16 mouse cellular contexts compared by ENCODE assay signal in the genomic region with DNA sequence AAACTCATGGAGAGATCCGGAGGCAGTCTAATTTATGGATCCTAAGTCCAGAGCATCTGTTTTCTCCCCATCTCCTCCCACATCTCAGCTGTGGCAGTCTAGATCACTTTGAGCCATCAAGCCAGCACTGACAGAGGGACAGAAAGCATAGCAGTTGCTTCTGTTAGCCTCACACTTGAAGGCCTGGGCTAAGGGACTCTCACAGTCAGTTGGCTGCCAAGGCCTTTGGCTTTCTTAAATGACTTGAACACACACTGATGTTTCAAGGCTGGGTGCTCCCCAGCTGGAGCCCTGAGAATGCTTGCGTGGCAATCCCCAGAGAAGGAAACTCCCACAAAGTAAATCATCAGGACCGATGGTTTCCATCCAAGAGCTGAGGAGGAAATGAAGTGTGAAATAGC. TPM values are rescaled to one million over a fixed set of nuclear protein-coding genes. Genes with fewer than 3 reads are reported as not detected.
DNase-seq lines count a peak whose midpoint lies in the region; ATAC-seq and TF ChIP-seq lines count a peak whose summit lies in the region.
"Had no signal": no experiment of that assay in that cellular context is flagged by ENCODE, and none has a peak within 500 bp of the region (broad histone marks: within the 10 kb centered on the region; RNA-seq: fewer than 3 reads in every experiment).

No protein-coding gene starts in this region.

- no peak for TF ChIP-seq CTCF in kidney, postnatal 0 days (IDR thresholded peaks at IDR 0.05; ENCODE audit: low read depth)

- no peak overlapping the region for H3K27ac ChIP-seq in kidney, postnatal 0 days
- no peak overlapping the region for H3K27ac ChIP-seq in forebrain, embryonic 12.5 days
- H3K27ac ChIP-seq: embryonic facial prominence, embryonic 13.5 days; limb, embryonic 15.5 days; lung, embryonic 15.5 days had no signal

- H3K9me3 ChIP-seq in kidney, postnatal 0 days (replicated peaks; ENCODE audit: low read length): no peaks in the 10 kb centered on the region
- no peaks in the 10 kb centered on the region for H3K9me3 ChIP-seq in forebrain, embryonic 12.5 days
- H3K9me3 ChIP-seq: embryonic facial prominence, embryonic 13.5 days; heart, embryonic 12.5 days; limb, embryonic 15.5 days; lung, embryonic 15.5 days had no signal

- peak; percentile 53 for DNase-seq in kidney, postnatal 0 days (ENCODE audit: low spot score)
- DNase-seq in kidney, postnatal 25 days: no peak
- peak; percentile 75 for DNase-seq in gastrocnemius, adult 18-20 months (ENCODE audit: low spot score)
- DNase-seq in left cerebral cortex, adult 8-10 months (ENCODE audit: low spot score in 2 of 2): peak; percentile 5 to 58
- peak; percentile 20 to 43 for DNase-seq in right cerebral cortex, postnatal 36 days (ENCODE audit: low spot score in 2 of 2)
- DNase-seq in cerebellum, postnatal 4 days (ENCODE audit: low spot score in 2 of 2): no peak
- DNase-seq in cerebellum, postnatal 25 days: no peak
- DNase-seq: adrenal gland, adult 2 months; kidney, adult 2 months had no signal

- H3K27me3 ChIP-seq in kidney, postnatal 0 days (ENCODE audit: insufficient read depth, low read length): no peaks in the 10 kb centered on the region
- 0 out of 2 replicates have a peak, but pooled peaks cover 6% of the 10 kb centered on the region for H3K27me3 ChIP-seq in forebrain, embryonic 12.5 days
- H3K27me3 ChIP-seq: embryonic facial prominence, embryonic 13.5 days; limb, embryonic 15.5 days; lung, embryonic 15.5 days had no signal

- H3K4me1 ChIP-seq in kidney, postnatal 0 days (replicated peaks; ENCODE audit: insufficient read depth, low read length): no peaks in the 10 kb centered on the region
- 0 out of 2 replicates have a peak, but pooled peaks cover 6% of the 10 kb centered on the region for H3K4me1 ChIP-seq in forebrain, embryonic 12.5 days
- H3K4me1 ChIP-seq: lung, embryonic 15.5 days had no signal

- no peak overlapping the region for H3K9ac ChIP-seq in kidney, postnatal 0 days (ENCODE audit: low read depth, low read length)
- no peak overlapping the region for H3K9ac ChIP-seq in forebrain, embryonic 12.5 days
- H3K9ac ChIP-seq: embryonic facial prominence, embryonic 13.5 days; heart, embryonic 12.5 days; limb, embryonic 15.5 days; lung, embryonic 15.5 days had no signal

- H3K4me2 ChIP-seq in kidney, postnatal 0 days (ENCODE audit: low read length): no peak overlapping the region
- H3K4me2 ChIP-seq in forebrain, embryonic 12.5 days: no peak overlapping the region
- H3K4me2 ChIP-seq: embryonic facial prominence, embryonic 13.5 days; heart, embryonic 12.5 days; limb, embryonic 15.5 days; lung, embryonic 15.5 days had no signal

- WGBS in kidney, postnatal 0 days: 22% methylated on average over 3 of the region's 3 CpGs
- WGBS in forebrain, embryonic 12.5 days: 72% methylated on average over 3 of the region's 3 CpGs

- no peaks in the 10 kb centered on the region for H3K36me3 ChIP-seq in kidney, postnatal 0 days (ENCODE audit: insufficient read depth, low read length)
- H3K36me3 ChIP-seq in forebrain, embryonic 12.5 days (replicated peaks): no peaks in the 10 kb centered on the region
- H3K36me3 ChIP-seq: embryonic facial prominence, embryonic 13.5 days; heart, embryonic 12.5 days; limb, embryonic 15.5 days; lung, embryonic 15.5 days had no signal

- H3K4me3 ChIP-seq in kidney, postnatal 0 days (replicated peaks; ENCODE audit: low read depth, low read length): no peak overlapping the region
- H3K4me3 ChIP-seq in forebrain, embryonic 12.5 days (replicated peaks): no peak overlapping the region
- H3K4me3 ChIP-seq: embryonic facial prominence, embryonic 13.5 days; heart, embryonic 12.5 days; limb, embryonic 15.5 days; lung, embryonic 15.5 days had no signal

- no peak for ATAC-seq in kidney, postnatal 0 days (replicated peaks; ENCODE audit: low FRiP score, low read depth)
- ATAC-seq in forebrain, embryonic 12.5 days (ENCODE audit: low FRiP score): no peak
- ATAC-seq: forebrain, embryonic 14.5 days had no signal

RNA-seq across cellular contexts. Expression of gene Tbx15, which starts 52.4 kb away (rescaled TPM):
- polyA plus RNA-seq in kidney, postnatal 0 days (2015; fragmentation: Nextera tagmentation; extraction: Ambion mirVana): 0.05 TPM in 1 of 2 replicates, not detected in the other
- 100 to 1,000 TPM; 125 to 144 TPM for total RNA-seq in gastrocnemius, adult 18-20 months (2021)
- total RNA-seq in left cerebral cortex, adult 8-10 months (2022): 1 to 10 TPM in 2 of 4 experiments, under 1 TPM in 2; 0.72 to 1.9 (median 1.1) TPM
- polyA plus RNA-seq in forebrain, embryonic 12.5 days (2016; fragmentation: Nextera tagmentation; extraction: Ambion mirVana): 2.4 and 2.6 TPM in 2 replicates
- total RNA-seq: megakaryocyte-erythroid progenitor cell, adult 5-6 weeks had no signal

Comparison
In these comparisons a context has a peak if more than half of its experiments do, and no peak if none do; other contexts are left out.
1. DNase-seq: peak in kidney, postnatal 0 days (single experiment), gastrocnemius, adult 18-20 months (single experiment), left cerebral cortex, adult 8-10 months (2 of 2) and right cerebral cortex, postnatal 36 days (2 of 2); none in kidney, postnatal 25 days (0 of 2), cerebellum, postnatal 4 days (0 of 2) and cerebellum, postnatal 25 days (0 of 2).
2. RNA of gene Tbx15, which starts 52.4 kb away (total RNA-seq): 125 to 144 TPM in gastrocnemius, adult 18-20 months; 0.72 to 1.9 TPM in left cerebral cortex, adult 8-10 months; every median in the first group is over 10 times any median in the second.